Mouse (Mus musculus): Measurements from ENCODE around the gene Gtdc1. TPM values are rescaled to one million over a fixed set of nuclear protein-coding genes. Genes with fewer than 3 reads are reported as not detected.

Gtdc1 gene
- polyA plus RNA-seq, 1 experiment, result 55.9 TPM

DNA sequence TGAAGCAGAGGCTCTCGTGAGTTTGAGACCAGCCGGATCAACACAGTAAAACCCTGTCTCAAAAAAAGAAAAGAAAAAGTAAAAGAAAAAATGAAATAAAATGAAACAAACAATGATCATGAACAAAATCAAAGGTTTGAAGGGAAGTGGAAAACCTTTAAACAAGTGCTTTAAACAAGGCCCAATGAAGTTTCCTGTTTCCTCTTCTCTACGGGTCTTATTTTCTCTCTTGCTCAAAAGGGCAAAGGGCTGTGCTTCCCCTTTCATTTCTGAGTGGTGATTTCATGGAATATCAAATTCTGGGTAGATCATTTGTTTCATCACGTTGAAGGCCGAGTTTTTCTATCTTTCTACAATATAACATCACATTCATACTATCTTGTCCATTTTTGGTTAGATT, 136.3 kb downstream of the Gtdc1 start:
- DNase-seq (ENCODE audit: extremely low spot score in 1 of 2, low spot score in 1 of 2), result no peak

DNA sequence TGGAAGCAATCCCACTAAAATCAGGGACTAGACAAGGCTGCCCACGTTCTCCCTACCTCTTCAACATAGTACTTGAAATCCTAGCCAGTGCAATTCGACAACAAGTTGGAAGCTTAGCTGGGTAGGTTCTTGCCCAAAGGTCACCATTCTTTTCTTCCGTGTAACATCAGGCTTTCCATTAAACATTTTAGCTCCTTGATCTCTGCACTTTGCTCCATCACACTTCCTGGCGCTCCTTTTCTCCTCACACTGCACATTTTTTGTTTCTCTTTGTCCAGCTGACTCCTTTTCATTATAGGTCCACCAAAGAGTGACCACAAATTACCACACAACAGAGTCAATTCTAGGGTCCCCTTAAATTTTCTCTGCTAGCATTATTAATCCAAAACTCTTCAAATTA, 144.7 kb downstream of the Gtdc1 start:
- no peak for DNase-seq (ENCODE audit: extremely low spot score in 1 of 2, low spot score in 1 of 2)

DNA sequence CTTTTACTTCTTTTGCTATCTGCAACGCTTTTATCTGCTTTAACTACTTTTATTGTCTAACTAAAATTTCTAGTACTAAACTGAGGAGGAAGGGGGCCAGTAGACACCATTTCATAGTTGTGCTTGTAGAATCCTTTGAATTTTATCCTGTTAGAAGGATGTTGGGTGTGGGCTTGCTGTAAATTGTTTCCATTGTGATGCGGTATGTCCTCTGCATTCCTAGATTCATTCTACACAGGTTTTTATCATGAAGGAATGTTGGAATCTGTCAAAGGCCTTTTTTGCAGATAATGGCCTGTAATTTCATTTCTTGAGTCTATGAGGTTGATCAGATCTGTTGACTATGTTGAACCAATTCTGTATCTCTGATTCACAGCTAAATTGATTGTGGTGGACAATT, 146.5 kb downstream of the Gtdc1 start:
- no peak for DNase-seq (ENCODE audit: extremely low spot score in 1 of 2, low spot score in 1 of 2)

DNA sequence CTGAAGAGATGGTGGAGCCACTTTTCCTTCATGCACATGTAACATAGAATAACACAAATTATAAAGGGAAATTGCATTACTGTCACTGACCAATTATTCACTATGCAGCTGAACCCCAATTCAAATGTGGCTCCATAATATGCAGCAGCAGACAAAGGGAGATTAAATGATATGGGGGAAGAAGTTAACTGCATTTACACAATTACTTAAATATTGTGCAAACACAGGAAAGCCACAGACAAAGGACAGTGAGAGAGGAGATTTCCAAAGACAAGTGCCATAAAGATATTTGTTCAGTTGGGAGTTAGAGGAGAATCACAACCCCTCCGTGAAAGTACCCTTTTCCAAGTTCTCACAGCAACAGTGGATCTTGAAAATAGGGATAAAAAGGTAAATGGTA, 163.6 kb downstream of the Gtdc1 start:
- no peak for DNase-seq (ENCODE audit: extremely low spot score in 1 of 2, low spot score in 1 of 2)

DNA sequence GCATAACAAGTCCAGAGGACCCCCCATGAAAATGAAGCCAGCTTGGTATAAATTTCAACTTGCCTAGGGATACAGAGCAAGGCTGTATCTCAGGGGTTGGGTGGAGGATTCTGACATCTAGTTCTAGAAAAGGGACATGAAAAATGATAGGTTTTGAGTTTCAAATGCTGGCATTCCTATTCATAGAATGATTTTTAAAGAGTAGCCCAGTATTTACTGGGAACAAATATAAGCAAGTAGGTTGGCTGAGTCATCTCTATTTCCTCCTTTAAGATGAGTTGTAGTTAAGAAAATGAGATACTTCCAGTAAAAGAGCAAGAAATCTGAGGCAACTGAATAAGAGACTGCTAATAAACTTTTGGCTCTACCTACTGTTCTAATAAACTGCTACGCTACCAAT, 190.8 kb downstream of the Gtdc1 start:
- DNase-seq (ENCODE audit: extremely low spot score in 1 of 2, low spot score in 1 of 2), result peak in 1 of 2 experiments; percentile 7

DNA sequence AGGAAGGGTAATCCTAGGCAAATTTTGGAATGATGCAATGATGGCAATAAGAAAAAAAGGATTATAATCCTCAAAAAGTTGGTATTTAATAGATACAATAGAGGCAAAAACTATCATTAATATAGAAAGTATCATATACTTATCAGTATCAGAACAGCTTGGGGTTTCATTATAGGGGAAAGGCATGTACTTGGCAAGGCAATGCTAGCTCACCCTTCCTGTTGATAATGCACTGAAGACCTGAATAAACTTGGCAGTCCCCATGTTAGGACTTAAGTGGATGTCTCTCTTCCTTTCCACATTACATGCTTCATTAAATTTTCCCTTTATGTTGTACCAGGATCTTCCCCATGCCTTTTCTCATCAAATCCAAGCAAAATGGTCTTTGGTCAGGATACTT, 206.0 kb downstream of the Gtdc1 start:
- DNase-seq (ENCODE audit: extremely low spot score in 1 of 2, low spot score in 1 of 2), result no peak

DNA sequence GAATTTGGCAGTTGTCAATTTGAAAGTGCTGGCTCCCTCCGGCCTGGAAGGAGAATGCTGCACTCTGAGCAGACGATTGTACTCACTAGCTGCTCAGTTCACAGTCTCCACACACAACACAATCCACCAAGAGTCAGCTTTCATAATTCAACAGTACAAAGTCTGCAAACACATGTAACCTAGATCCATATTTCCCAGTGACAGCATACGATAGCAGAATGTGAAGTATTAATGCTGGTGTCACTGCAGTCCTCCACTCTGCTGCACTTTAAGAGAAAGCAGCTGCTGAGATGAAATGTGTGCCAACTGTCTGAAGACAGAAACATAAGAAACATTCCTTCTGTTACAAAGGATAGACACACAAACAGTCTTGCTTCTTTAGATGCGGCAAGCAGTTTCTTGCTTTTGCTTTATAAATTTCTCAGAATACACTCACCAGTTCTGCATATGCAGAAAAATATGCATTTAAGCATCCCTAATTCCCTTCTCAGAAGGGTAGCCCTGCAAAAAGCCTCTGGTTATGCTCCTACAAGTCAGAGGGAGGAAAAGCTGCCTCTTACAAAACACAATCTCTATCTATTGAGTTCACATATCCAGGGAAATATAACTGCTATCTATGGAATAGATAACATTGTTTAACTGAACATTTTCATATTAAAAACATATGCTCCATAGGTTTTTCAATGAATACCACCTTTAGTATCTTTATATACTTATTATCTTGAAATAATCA, 221.4 kb downstream of the Gtdc1 start:
- peak; percentile 22 to 52 for DNase-seq (ENCODE audit: extremely low spot score in 1 of 2, low spot score in 1 of 2)

DNA sequence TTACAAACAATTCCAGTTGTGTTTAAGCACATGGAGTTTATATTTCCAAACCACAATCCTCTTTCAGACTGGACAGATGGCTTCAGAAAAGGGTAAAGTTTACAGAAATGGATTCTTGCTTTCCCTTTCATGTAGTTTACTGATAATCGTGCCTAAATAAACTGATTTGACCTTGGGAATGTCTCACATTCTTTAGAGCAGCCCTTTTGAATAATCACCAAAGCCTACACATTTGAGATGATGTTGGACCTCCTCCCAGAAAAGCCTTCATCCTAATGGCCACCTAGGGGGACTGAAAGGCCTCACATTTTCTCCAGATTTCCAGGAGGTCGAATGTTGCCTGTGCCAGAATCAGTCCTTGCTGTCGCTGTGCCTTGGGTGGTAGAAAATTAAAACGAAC, 227.2 kb downstream of the Gtdc1 start:
- no peak for DNase-seq (ENCODE audit: extremely low spot score in 1 of 2, low spot score in 1 of 2)

DNA sequence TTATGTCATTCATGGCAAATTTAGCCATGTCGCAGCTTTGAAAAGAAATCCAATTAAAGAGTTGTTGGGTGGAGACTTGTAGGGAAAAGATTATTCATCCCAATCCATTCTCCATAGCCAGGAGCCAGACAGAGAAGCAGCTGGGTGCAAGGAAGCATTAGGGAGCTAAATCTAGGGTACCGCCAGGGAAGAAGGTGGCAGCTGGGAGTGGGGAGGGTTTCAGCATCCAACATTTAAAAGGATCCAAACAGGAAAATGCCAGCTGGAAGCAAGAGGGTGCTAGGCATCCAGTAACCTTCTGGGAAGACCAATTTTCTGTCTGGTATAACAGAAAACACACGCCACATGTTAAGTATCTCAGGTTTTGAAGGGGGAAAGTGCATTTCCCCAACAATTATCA, 231.0 kb downstream of the Gtdc1 start:
- peak in 1 of 2 experiments; percentile 47 for DNase-seq (ENCODE audit: extremely low spot score in 1 of 2, low spot score in 1 of 2)

DNA sequence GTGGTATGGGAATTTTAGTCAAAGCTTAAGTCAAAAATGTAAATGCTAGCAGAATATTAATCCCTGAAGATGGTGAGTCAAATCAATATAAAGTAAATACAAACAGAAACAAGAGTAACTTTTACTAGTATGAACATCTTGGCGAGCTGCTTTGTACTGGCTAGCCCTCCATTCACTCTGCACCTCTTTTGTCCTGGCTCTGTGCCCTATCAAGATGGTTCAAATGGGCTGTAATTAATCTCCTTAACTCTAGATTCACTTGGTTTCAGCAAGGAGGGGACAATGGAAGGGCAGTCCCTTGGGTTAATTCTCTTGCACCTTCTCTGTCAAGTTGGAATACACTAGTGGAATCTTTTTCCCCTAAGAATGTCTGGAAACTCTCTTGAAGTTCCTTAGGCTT, 233.6 kb downstream of the Gtdc1 start:
- DNase-seq (ENCODE audit: extremely low spot score in 1 of 2, low spot score in 1 of 2), result no peak

DNA sequence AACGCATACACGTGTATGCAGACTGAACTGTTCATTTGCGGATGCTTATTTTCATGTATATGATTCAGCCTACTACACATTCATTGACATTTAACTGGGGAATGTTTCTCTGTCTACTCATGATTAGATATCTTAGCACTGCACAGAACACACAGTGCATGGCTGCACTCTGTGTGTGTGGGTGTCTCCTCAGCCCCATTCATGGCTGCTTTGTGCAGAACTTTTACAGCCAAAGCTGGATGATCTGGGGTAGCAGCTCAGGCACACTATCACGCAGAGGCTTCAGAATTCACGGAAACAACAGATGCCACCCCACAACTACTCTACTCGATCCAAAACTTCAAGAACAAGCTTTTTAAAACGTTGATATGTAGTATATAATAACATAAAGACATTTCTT, 263.4 kb downstream of the Gtdc1 start:
- peak; percentile 28 to 36 for DNase-seq (ENCODE audit: extremely low spot score in 1 of 2, low spot score in 1 of 2)

DNA sequence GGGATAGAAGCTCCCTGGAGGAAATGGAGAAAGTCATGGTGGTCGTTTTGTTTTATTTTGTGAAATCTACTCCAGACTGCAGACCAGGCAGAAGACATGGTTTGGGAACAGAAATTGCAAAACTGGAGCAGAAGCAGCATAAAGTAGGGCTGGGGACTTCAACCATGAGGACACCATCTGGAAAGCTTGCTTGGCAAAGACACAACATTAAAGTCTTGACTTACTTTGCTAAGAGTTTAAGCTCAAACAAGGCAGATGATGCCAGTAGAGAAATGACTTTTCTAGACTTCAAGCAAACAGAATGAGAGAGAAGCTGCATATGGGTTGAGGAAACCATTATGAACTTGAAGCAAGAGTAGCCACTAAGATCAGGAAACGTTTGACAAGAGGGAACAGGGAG, 267.6 kb downstream of the Gtdc1 start:
- no peak for DNase-seq (ENCODE audit: extremely low spot score in 1 of 2, low spot score in 1 of 2)

DNA sequence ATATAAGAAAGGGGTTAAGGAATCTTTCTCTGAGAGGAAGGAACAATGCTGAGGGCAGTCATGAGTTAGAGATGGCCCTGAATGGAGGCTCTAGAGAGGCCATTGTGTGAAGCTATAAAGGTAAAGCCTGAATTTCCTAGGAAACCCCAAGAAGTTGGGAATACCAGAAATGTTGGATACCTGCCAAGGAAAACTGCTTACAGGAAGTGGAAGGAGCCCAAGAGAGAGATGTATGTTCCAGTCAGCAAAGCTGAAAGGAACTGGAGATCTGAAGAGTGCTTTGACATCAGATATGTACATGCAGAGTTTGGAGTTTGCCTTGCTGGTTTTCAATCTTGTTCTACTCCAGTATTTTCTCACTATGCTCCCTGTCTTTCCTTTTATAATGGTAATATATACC, 268.4 kb downstream of the Gtdc1 start:
- DNase-seq (ENCODE audit: extremely low spot score in 1 of 2, low spot score in 1 of 2), result no peak

DNA sequence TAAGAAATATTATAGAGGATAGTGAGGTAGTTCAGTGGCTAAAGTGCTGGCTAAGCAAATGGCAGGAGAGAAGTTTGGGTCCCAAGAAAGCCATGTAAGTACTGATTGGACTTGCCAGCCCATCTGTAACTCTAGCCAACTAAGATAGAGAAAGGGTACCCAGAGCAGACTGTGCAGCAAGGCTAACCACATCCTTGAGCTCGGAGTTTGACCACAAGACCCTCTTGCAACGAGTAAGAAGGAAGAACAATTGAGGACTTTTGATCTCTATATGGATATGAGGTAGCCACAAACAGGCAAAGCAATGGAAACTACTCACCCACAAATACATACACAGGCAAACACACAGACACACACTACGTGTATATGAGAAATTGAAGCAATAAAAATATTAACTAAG, 278.9 kb downstream of the Gtdc1 start:
- no peak for DNase-seq (ENCODE audit: extremely low spot score in 1 of 2, low spot score in 1 of 2)

DNA sequence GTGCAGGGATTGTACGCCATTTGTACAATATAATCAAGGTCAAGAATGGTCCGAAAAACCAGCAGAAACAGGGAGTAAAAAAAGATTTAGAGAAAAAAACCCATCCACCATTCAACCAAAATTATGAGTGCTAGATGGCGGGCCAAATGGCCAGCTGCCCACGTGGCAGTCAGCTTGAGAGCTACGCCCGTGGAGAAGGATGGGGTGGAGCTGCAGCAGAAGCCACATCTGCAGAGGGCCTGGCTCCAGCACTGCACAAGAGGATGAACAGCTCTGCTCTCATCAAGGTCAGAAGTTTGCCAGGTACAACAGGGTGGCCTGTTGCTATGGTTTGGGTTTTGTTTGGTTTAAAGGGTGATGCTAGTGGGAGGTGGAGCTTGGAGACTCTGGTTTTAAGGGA, 281.1 kb downstream of the Gtdc1 start:
- no peak for DNase-seq (ENCODE audit: extremely low spot score in 1 of 2, low spot score in 1 of 2)

DNA sequence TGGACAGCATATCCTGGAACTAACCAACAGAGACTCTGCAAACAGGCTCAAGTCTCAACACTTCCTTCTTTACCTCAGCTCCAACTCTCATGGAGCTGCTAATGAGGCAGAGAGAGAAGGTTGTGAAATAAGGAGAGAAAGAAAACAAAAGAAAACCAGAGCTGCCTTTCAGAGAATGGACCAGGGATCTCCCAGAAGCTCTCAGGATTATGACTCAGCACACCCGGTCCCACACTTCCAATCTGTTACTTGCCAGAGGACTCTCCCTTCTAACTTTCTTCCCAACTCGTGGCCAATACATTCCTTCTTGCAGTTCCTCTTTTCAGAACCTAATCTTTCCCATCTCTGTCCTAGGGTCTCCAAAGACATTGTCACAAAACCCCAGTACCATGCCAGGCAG, 288.1 kb downstream of the Gtdc1 start:
- peak in 1 of 2 experiments; percentile 43 for DNase-seq (ENCODE audit: extremely low spot score in 1 of 2, low spot score in 1 of 2)

DNA sequence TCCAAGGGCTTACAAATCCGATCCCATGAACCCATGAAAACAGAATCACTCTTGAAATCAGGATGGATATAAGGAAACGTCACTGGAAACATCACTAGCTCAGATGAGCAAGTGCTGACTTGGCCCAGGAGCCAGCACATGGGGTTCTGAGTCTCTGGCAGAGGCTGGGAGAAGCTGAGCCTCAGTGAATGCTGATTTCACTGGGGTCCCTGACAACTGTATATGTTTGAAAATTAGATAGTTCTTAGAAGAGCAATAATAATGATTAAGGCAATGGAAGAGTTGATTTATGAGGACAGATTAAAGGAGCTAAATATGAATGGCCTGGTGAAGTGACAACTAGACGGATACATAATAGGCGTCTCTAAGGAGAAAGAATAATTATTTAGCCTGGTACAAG, 289.3 kb downstream of the Gtdc1 start:
- DNase-seq (ENCODE audit: extremely low spot score in 1 of 2, low spot score in 1 of 2), result no peak

DNA sequence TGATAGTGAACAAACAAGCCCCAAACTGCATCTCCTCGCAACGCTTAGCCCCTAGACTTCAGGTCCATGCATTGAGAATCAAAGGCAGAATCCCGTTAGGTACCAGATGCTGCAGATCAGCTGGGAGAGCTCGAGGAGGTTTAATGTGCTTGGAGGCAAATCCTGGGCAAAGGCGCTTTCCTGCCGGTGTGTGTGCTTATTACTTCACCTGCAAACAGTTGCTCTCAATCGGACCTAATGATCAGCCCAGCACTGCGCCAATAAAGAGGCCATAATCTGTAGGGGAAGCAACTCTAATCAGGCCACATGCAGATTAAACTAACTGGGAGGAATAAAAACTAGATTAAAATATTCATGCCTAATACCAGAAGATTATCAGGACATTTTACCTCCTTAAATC, 293.5 kb downstream of the Gtdc1 start:
- DNase-seq (ENCODE audit: extremely low spot score in 1 of 2, low spot score in 1 of 2), result no peak

DNA sequence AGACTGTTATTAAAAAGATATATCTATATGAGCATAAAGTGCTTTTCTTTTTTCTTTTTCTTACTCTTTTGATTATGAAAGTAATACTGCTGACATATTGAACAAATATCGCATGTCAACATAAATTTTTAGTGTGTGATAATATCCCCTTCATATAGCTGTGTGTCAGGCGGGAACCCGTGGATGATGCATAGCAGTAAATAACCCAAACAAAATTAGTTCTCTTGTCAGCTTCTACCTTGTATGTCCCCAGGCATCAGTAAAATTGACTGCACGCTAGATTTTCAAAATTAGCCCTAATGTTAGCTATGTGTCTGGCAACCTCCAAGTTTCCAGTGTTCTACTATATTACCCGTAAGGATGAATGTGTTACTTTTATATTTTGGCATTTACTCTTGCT, 294.4 kb downstream of the Gtdc1 start:
- no peak for DNase-seq (ENCODE audit: extremely low spot score in 1 of 2, low spot score in 1 of 2)

DNA sequence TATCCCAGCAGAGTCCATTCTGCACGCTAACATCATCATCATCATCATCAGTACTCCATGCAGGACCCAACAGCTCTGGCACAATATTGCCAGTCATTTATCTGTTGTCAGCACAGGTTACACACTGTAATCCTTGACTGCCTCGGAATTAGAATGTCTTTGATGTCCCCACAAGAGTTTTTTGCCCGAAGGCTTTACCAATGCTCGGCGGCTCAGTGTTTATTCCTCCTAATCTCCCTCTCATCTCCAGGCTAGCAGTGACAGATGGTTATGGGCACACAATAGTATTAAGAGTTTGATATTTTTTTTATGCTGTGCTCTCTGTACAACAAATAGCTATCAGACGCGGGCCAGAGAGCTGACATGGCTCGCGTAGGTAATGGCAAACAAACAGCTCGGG, 294.9 kb downstream of the Gtdc1 start:
- no peak for DNase-seq (ENCODE audit: extremely low spot score in 1 of 2, low spot score in 1 of 2)

DNA sequence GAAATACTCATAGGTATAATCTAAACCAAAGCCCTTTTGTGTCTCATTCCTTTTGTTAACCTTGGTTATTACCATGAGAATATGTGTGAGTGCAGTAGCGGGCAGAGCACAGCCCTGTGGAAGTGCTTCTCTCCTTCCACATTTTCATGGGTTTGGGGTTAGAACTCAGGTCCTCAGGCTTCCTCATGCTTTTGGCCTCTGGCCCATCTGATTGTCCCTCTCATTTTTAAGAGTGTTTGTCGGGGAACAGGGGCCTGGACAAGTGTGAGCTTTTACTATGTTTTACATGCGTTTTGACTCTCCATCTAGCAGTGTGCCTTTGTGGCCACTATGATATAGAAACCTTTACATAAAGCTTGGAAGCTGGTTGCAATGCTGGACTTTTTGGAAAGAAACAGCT, 296.4 kb downstream of the Gtdc1 start:
- no peak for DNase-seq (ENCODE audit: extremely low spot score in 1 of 2, low spot score in 1 of 2)

DNA sequence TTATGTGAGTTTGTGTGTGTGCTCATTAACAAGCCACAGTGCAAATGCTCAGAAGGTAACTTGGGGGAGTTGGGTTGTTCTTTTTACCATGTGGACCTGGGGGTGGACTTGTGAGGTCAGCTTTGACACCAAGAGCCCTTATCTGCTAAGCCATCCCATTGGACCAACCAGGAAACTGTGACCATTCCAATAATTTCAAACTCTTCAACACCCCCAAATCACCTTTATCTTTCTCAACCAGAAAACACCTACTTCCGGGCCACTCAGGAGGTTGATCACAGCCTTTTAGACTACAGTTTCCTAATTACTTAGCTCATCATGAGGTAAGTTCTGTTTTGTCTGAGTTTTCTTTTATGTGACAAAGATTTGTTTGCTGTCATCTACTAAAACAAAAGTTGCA, 298.7 kb downstream of the Gtdc1 start:
- no peak for DNase-seq (ENCODE audit: extremely low spot score in 1 of 2, low spot score in 1 of 2)

DNA sequence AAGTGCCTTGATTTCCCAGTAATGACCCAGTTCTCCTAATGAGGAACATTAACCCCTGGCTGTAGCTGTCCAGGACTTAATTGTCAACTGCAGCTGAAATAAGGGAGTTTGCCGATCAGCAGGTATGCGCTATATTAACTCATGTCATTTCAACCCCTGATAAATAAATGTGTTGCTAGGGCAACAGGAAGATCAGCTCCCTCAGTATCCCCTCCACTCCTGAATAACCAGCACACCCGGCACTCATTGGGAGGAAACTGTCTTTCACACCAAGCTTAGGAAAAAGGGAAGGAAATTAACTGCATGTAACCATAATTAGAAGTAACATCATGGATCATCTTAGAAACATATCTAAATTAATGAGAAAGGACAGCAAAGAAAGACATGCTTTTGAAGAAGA, 302.3 kb downstream of the Gtdc1 start:
- DNase-seq (ENCODE audit: extremely low spot score in 1 of 2, low spot score in 1 of 2), result no peak

Measured in frontal cortex, adult 2 months (tissue).